Mouse (Mus musculus) small intestine, adult 2 months (tissue): ENCODE results near the gene Cldn3.

Experiments used
- CTCF ChIP-seq: fragments of 200-500 bp; IDR thresholded peaks from 2 replicates; pipeline ENCODE4 v1.5.1; 2012; ENCODE audit warnings: low read depth, mild to moderate bottlenecking, control low read depth, inconsistent platforms, low read length, moderate library complexity, mixed read lengths; ENCODE audit not compliant: insufficient replicate concordance, insufficient read length; ENCODE audit errors: extremely low read depth
- POLR2A ChIP-seq: fragments of 200-500 bp; IDR thresholded peaks from 2 replicates; pipeline ENCODE4 v1.6.1; 2012; ENCODE audit warnings: low read depth, mild to moderate bottlenecking, control low read depth, inconsistent platforms, low read length, moderate library complexity

DNA sequence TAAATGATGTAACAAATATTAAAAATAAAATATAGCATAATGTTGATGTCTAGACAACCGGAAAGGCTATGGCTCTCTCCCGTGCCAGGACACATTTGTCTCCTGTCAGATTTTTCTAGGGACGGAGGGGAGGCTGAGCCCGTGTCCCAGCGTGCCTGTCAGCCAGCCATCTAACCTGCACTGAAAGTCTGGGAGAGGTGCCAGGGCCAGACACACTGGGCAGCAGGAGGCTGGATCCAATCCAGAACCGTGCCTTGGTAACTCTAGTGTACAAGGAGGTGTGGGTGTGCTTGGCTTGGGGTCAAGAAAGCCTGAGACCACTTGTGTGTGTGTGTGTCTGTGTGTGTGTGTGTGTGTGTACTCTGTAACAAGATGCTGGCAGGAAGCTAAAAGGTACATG, 35.8 kb downstream of the Cldn3 start:
- TF ChIP-seq CTCF, result no peak
- TF ChIP-seq POLR2A, result no peak
